Mouse (Mus musculus) brain, embryonic 14.5 days (tissue): ENCODE data around the gene Olfr592. TPM values are rescaled to one million over a fixed set of nuclear protein-coding genes. Genes with fewer than 3 reads are reported as not detected.
"Not testable (repeated sequence)": the region's sequence is repeated elsewhere in the genome, so short reads cannot be mapped to it uniquely, and the experiment has no call there.

Experiments used
- DNase-seq: peaks from one replicate; pipeline ENCODE4 v3.0.0-alpha.2; 2011; ENCODE audit warnings: low read depth
- CTCF ChIP-seq: fragments of 200-500 bp; IDR thresholded peaks from 2 replicates; pipeline ENCODE4 v1.5.1; 2012; ENCODE audit warnings: inconsistent platforms, mild to moderate bottlenecking, moderate library complexity, borderline replicate concordance; ENCODE audit not compliant: insufficient read depth, insufficient read length; ENCODE audit errors: extremely low read depth
- POLR2A ChIP-seq: fragments of 200-500 bp; IDR thresholded peaks from 2 replicates; pipeline ENCODE4 v1.6.1; 2012; ENCODE audit warnings: mild to moderate bottlenecking, inconsistent platforms, borderline replicate concordance; ENCODE audit not compliant: poor library complexity, insufficient read depth, insufficient read length, severe bottlenecking; ENCODE audit errors: extremely low read depth
- polyA plus RNA-seq: library from polyadenylated mRNA; depleted of rRNA; stranded (reverse); fragments of >200 nt; gene quantifications from 2 replicates; pipeline ENCODE4 v1.2.3, GENCODE M21; 2012; rRNA removed

The Olfr592 gene
- not detected in 2 replicates for polyA plus RNA-seq

DNA sequence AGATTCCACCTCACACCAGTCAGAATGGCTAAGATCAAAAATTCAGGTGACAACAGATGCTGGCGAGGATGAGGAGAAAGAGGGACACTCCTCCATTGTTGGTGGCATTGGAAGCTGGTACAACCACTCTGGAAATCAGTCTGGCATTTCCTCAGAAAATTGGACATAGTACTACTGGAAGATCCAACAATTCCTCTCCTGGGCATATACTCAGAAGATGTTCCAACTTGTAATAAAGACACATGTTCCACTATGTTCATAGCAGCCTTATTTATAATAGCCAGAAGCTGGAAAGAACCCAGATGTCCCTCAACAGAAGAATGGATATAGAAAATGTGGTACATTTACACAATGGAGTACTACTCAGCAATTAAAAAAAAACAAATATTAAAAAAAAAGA, at the start of gene Olfr592:
TSS of gene Olfr592 (plus strand) at position 301 of the 400 bp plus-strand sequence.
- not testable (repeated sequence) for DNase-seq

DNA sequence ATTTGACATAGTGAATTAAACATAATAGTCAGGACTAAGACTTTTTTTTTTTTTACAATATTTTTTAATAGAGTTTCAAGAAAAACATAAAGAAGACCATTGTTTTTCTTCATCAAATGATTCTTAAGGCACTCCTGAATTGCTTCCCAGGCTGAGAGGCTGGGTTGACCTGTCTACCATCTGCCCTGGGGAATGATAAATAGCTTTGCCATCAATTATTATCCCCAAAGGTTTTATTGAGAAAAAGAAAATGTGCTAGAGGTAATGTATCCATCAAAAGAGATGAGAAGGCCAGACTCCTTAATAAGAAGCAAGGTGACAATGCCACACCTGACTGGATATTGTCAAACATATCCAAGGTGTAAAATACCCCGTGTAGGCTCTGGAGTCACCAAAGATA, 44.0 kb upstream of the Olfr592 start, which contains the start of gene Olfr588-ps1:
TSS of gene Olfr588-ps1 (plus strand) at position 301 of the 400 bp plus-strand sequence.
- no peak for DNase-seq
- TF ChIP-seq POLR2A, result no peak

DNA sequence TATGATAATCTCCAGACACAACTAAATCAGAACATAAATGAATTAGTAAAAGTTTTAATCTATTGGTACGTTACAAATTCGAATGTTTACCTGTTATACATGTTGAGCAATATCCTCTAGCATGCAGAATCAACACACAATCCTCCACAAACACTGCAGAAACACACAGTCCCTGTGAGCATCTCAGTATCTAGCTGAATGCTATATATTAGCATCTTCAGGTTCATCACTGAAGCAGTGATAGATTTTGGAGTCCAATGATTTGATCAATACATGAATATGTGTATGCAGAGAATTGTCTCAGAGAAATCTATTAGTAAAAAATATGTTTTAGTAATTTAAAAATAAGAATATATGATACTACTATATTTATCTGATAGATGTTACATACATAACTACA, 28.3 kb upstream of the Olfr592 start, which contains the start of gene Olfr589:
TSS of gene Olfr589 (minus strand) at position 101 of the 400 bp plus-strand sequence.
- DNase-seq, result no peak
- TF ChIP-seq POLR2A, result no peak
- no peak for TF ChIP-seq CTCF

DNA sequence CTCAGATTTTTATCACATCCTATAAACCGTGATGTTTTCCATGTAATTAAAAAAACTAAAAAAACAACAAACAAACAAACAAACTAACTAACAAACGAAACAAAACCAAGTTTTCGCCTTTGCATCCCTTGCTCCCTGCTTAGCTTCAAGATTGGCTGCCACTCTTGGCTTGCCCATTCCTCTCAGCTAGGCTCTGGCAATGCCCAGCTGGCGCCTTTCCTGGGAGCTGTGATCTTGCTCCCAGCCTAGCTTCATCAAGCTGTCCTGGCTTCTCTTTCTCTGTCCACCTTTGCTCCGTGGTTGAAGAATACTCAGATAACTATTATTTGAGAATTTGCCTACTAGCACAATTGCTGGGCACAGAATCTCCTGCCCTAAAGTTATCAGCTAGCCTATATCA, 14.9 kb upstream of the Olfr592 start:
- no peak for DNase-seq
- no peak for TF ChIP-seq CTCF
- no peak for TF ChIP-seq POLR2A

DNA sequence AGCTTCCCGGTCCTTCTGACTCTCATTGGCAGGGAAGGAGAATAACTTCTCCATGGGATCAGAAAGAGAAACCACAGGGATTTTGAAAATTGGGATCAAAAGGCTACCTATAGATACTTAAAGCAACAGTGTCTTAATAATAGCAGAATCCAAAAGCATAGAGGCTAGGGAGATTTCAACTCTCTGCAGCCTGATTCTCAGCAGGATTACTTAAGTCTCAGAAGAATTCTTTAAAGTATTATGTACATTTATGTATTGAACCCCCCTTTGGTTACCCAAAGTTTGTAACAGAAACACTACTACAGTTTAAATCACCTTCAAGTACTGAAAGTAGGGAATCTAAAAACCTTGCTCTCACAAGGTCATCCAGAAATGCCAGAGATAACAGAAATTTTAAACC, 6.4 kb upstream of the Olfr592 start, which contains the start of gene Olfr591:
TSS of gene Olfr591 (minus strand) at position 101 of the 400 bp plus-strand sequence.
- DNase-seq, result no peak

DNA sequence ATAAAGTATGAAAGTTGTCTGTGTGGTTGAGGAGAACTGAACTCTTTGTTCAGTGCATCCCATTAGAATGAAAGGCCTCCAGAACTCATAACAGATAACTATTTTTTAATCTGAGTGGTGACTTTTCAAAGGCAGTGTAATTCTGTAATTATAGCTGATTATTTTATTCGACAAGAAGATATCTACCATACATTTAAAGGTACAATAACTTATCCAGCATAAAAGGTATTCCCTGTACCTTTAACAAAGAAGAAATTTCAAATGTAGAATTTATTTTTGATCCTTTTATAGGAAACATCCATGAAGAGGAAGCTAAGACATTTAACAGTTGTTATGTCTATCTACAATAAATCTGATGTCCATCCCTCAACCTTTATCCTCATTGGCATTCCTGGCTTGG, 27.0 kb downstream of the Olfr592 start, which contains the start of gene Olfr593:
TSS of gene Olfr593 (plus strand) at position 301 of the 400 bp plus-strand sequence.
- TF ChIP-seq POLR2A (no peak), CTCF (no peak)
- no peak for DNase-seq

More for the DNA sequence above, 6.4 kb upstream of the Olfr592 start, which contains the start of gene Olfr591:
- TF ChIP-seq CTCF, result no peak
- TF ChIP-seq POLR2A, result no peak

DNA sequence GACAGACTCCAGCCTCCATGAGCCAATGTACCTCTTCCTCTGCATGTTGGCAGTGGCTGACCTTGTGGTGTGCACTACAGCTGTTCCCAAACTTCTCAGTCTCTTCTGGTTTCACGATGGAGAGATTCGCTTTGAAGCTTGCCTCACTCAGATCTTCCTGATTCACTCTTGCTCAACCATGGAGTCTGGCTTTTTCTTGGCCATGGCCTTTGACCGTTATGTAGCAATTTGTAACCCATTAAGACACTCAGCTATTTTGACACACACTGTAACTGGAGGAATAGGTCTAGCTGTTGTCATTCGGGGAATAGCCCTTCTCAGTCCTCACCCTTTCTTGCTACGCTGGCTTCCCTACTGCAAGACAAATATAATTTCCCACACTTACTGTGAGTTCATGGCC, 27.4 kb downstream of the Olfr592 start:
- DNase-seq, result not testable (repeated sequence)

DNA sequence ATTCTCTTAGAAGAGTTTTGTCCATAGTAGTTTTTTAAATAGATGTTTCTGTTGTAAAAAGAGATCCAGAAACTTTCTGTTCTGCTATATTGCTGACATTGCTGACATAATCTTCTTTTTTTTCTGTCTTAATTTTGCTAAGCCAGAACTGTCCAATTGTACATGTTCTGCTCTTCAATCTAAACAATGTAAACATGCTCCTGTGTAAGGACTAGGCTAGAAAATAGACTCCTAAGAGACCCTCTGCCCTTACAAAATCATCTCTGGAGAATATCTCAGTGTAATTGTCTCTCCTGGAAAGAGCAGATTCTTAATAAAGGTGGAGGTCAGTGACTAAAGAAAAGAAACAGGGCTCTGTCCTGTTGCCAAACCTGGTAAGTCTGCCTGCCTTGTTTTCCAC, 32.1 kb downstream of the Olfr592 start, which contains the start of gene Olfr594:
TSS of gene Olfr594 (plus strand) at position 301 of the 400 bp plus-strand sequence.
- TF ChIP-seq CTCF (no peak), POLR2A (no peak)
- no peak for DNase-seq

Other genes starting within 250 kb of the Olfr592 start
- gene Olfr573-ps1, start 242.2 kb upstream of the Olfr592 start, polyA plus RNA-seq, result not detected in 2 replicates
- gene Olfr574, start 236.3 kb upstream of the Olfr592 start, polyA plus RNA-seq, result 0.08 TPM in 1 of 2 replicates, not detected in the other
- not detected in 2 replicates for gene Olfr575, start 226.0 kb upstream of the Olfr592 start, polyA plus RNA-seq
- gene Olfr576, start 222.1 kb upstream of the Olfr592 start, polyA plus RNA-seq, result not detected in 2 replicates
- not detected in 2 replicates for gene Olfr577, start 208.9 kb upstream of the Olfr592 start, polyA plus RNA-seq
- gene Olfr578, start 195.5 kb upstream of the Olfr592 start, polyA plus RNA-seq, result not detected in 2 replicates
- not detected in 2 replicates for gene Olfr582, start 146.8 kb upstream of the Olfr592 start, polyA plus RNA-seq
- gene Olfr583, start 133.5 kb upstream of the Olfr592 start, polyA plus RNA-seq, result not detected in 2 replicates
- gene Olfr584, start 102.9 kb upstream of the Olfr592 start, polyA plus RNA-seq, result not detected in 2 replicates
- not detected in 2 replicates for gene Olfr585, start 87.1 kb upstream of the Olfr592 start, polyA plus RNA-seq
- not detected in 2 replicates for gene Olfr586, start 59.2 kb upstream of the Olfr592 start, polyA plus RNA-seq
- gene Olfr588-ps1, start 43.9 kb upstream of the Olfr592 start, polyA plus RNA-seq, result not detected in 2 replicates
- not detected in 2 replicates for gene Olfr589, start 28.4 kb upstream of the Olfr592 start, polyA plus RNA-seq
- not detected in 2 replicates for gene Olfr591, start 6.5 kb upstream of the Olfr592 start, polyA plus RNA-seq
- not detected in 2 replicates for gene Olfr593, start 27.1 kb downstream of the Olfr592 start, polyA plus RNA-seq
- gene Olfr594, start 32.2 kb downstream of the Olfr592 start, polyA plus RNA-seq, result not detected in 2 replicates
- not detected in 2 replicates for gene Usp17ld, start 67.7 kb downstream of the Olfr592 start, polyA plus RNA-seq
- gene Olfr596, start 120.8 kb downstream of the Olfr592 start, polyA plus RNA-seq, result not detected in 2 replicates
- not detected in 2 replicates for gene Olfr597, start 131.5 kb downstream of the Olfr592 start, polyA plus RNA-seq
- gene Olfr598, start 138.8 kb downstream of the Olfr592 start, polyA plus RNA-seq, result not detected in 2 replicates
- gene Olfr599, start 151.1 kb downstream of the Olfr592 start, polyA plus RNA-seq, result not detected in 2 replicates
- not detected in 2 replicates for gene Olfr600, start 164.9 kb downstream of the Olfr592 start, polyA plus RNA-seq
- not detected in 2 replicates for gene Olfr601, start 177.9 kb downstream of the Olfr592 start, polyA plus RNA-seq
- gene Olfr603, start 201.4 kb downstream of the Olfr592 start, polyA plus RNA-seq, result not detected in 2 replicates
- gene Usp17lc, start 230.3 kb downstream of the Olfr592 start, polyA plus RNA-seq, result not detected in 2 replicates